Mouse (Mus musculus): ENCODE results near the gene Wdr47. TPM values are rescaled to one million over a fixed set of nuclear protein-coding genes. Genes with fewer than 3 reads are reported as not detected.
"Not testable (repeated sequence)": the region's sequence is repeated elsewhere in the genome, so short reads cannot be mapped to it uniquely, and the experiment has no call there.

The Wdr47 gene
- polyA plus RNA-seq, 1 experiment from 2014 or later, result 123 TPM

- WGBS, result 4% methylated on average over 15 of the region's 15 CpGs
- DNase-seq, result peak; percentile 72
- Histone ChIP-seq H3K4me3 (replicated peaks; ENCODE audit: low read depth, low read length) (no peak overlapping the region), H3K36me3 (ENCODE audit: control insufficient read depth, insufficient read depth, low read length) (no peaks in the 10 kb centered on the region), H3K27ac (replicated peaks; ENCODE audit: low read depth, low read length) (peak overlapping the region; percentile 58), H3K9ac (replicated peaks; ENCODE audit: low read length) (no peak overlapping the region), H3K27me3 (ENCODE audit: control insufficient read depth, insufficient read depth, low read length) (no peaks in the 10 kb centered on the region), H3K9me3 (ENCODE audit: control insufficient read depth, low read length) (no peaks in the 10 kb centered on the region), H3K4me1 (ENCODE audit: control insufficient read depth, insufficient read depth, low read length) (peaks cover 13% of the 10 kb centered on the region), H3K4me2 (ENCODE audit: low read length) (no peak overlapping the region)
- ATAC-seq (ENCODE audit: low FRiP score, low TSS enrichment), result peak; percentile 51; the same call in 1 of the 2 replicates
Measured at GRCm38 (mm10) chr3:108567990-108568877, 22.8 kb upstream of the Wdr47 start.

GRCm38 (mm10) chr3:108569636-108570035 lies 21.4 kb upstream of the Wdr47 start:
- not testable (repeated sequence) for ATAC-seq (ENCODE audit: low FRiP score, low TSS enrichment); H3K9ac ChIP-seq (replicated peaks; ENCODE audit: low read length); DNase-seq; H3K36me3 ChIP-seq (ENCODE audit: control insufficient read depth, insufficient read depth, low read length); H3K4me3 ChIP-seq (replicated peaks; ENCODE audit: low read depth, low read length); H3K27me3 ChIP-seq (ENCODE audit: control insufficient read depth, insufficient read depth, low read length); H3K27ac ChIP-seq (replicated peaks; ENCODE audit: low read depth, low read length); H3K9me3 ChIP-seq (ENCODE audit: control insufficient read depth, low read length); H3K4me2 ChIP-seq (ENCODE audit: low read length)
- H3K4me1 ChIP-seq (ENCODE audit: control insufficient read depth, insufficient read depth, low read length), result peaks cover 21% of the 10 kb centered on the region
- 67% methylated on average over 3 of the region's 3 CpGs for WGBS

GRCm38 (mm10) chr3:108570813-108571212 lies 20.3 kb upstream of the Wdr47 start:
- WGBS, result 90% methylated on average over 14 of the region's 14 CpGs
- Histone ChIP-seq H3K4me1 (ENCODE audit: control insufficient read depth, insufficient read depth, low read length) (peaks cover 21% of the 10 kb centered on the region), H3K4me2 (ENCODE audit: low read length) (peak overlapping the region; percentile 72), H3K4me3 (replicated peaks; ENCODE audit: low read depth, low read length) (peak overlapping the region; percentile 74), H3K9me3 (ENCODE audit: control insufficient read depth, low read length) (no peaks in the 10 kb centered on the region), H3K27me3 (ENCODE audit: control insufficient read depth, insufficient read depth, low read length) (no peaks in the 10 kb centered on the region), H3K9ac (replicated peaks; ENCODE audit: low read length) (no peak overlapping the region), H3K27ac (replicated peaks; ENCODE audit: low read depth, low read length) (no peak overlapping the region), H3K36me3 (ENCODE audit: control insufficient read depth, insufficient read depth, low read length) (no peaks in the 10 kb centered on the region)
- ATAC-seq (ENCODE audit: low FRiP score, low TSS enrichment), result no peak
- DNase-seq, result no peak

GRCm38 (mm10) chr3:108571443-108572294 lies 19.4 kb upstream of the Wdr47 start, which contains the start of gene Taf13:
Gene Taf13, plus strand, starts transcription at chr3:108571698.
- Histone ChIP-seq H3K27ac (replicated peaks; ENCODE audit: low read depth, low read length) (peak within 1 kb of the TSS; percentile 80), H3K27me3 (ENCODE audit: control insufficient read depth, insufficient read depth, low read length) (no peaks in the 10 kb centered on the region), H3K4me3 (replicated peaks; ENCODE audit: low read depth, low read length) (peak within 1 kb of the TSS; percentile 74), H3K9me3 (ENCODE audit: control insufficient read depth, low read length) (no peaks in the 10 kb centered on the region), H3K9ac (replicated peaks; ENCODE audit: low read length) (peak within 1 kb of the TSS; percentile 76), H3K36me3 (ENCODE audit: control insufficient read depth, insufficient read depth, low read length) (no peaks in the 10 kb centered on the region), H3K4me2 (ENCODE audit: low read length) (peak within 1 kb of the TSS; percentile 72), H3K4me1 (ENCODE audit: control insufficient read depth, insufficient read depth, low read length) (peaks cover 21% of the 10 kb centered on the region)
- WGBS, result 2% methylated on average over 42 of the region's 42 CpGs
- ATAC-seq (ENCODE audit: low FRiP score, low TSS enrichment) (peak; percentile 97), DNase-seq (peak; percentile 99)

- no peak overlapping the region for H3K27ac ChIP-seq (replicated peaks; ENCODE audit: low read depth, low read length)
- no peaks in the 10 kb centered on the region for H3K36me3 ChIP-seq (ENCODE audit: control insufficient read depth, insufficient read depth, low read length)
- no peak for ATAC-seq (ENCODE audit: low FRiP score, low TSS enrichment)
- no peaks in the 10 kb centered on the region for H3K27me3 ChIP-seq (ENCODE audit: control insufficient read depth, insufficient read depth, low read length)
- no peak for DNase-seq
- H3K4me1 ChIP-seq (ENCODE audit: control insufficient read depth, insufficient read depth, low read length), result peaks cover 21% of the 10 kb centered on the region
- H3K9ac ChIP-seq (replicated peaks; ENCODE audit: low read length), result peak overlapping the region; percentile 76
- H3K4me2 ChIP-seq (ENCODE audit: low read length), result peak overlapping the region; percentile 72
- H3K9me3 ChIP-seq (ENCODE audit: control insufficient read depth, low read length), result no peaks in the 10 kb centered on the region
- 37% methylated on average over 18 of the region's 18 CpGs for WGBS
- peak overlapping the region; percentile 74 for H3K4me3 ChIP-seq (replicated peaks; ENCODE audit: low read depth, low read length)
Measured at GRCm38 (mm10) chr3:108572309-108573010, 18.6 kb upstream of the Wdr47 start.

GRCm38 (mm10) chr3:108574018-108574417 lies 17.1 kb upstream of the Wdr47 start:
- WGBS, result 91% methylated on average over 5 of the region's 5 CpGs
- Histone ChIP-seq H3K9ac (replicated peaks; ENCODE audit: low read length) (no peak overlapping the region), H3K4me1 (ENCODE audit: control insufficient read depth, insufficient read depth, low read length) (peaks cover 21% of the 10 kb centered on the region), H3K4me2 (ENCODE audit: low read length) (peak overlapping the region; percentile 72), H3K27me3 (ENCODE audit: control insufficient read depth, insufficient read depth, low read length) (no peaks in the 10 kb centered on the region), H3K9me3 (ENCODE audit: control insufficient read depth, low read length) (no peaks in the 10 kb centered on the region), H3K4me3 (replicated peaks; ENCODE audit: low read depth, low read length) (no peak overlapping the region), H3K36me3 (ENCODE audit: control insufficient read depth, insufficient read depth, low read length) (peaks cover 4% of the 10 kb centered on the region; the same call in 1 of the 2 replicates), H3K27ac (replicated peaks; ENCODE audit: low read depth, low read length) (no peak overlapping the region)
- no peak for ATAC-seq (ENCODE audit: low FRiP score, low TSS enrichment)
- no peak for DNase-seq

GRCm38 (mm10) chr3:108584580-108584979 lies 6.5 kb upstream of the Wdr47 start:
- no peak overlapping the region for H3K4me2 ChIP-seq (ENCODE audit: low read length)
- no peaks in the 10 kb centered on the region for H3K9me3 ChIP-seq (ENCODE audit: control insufficient read depth, low read length)
- H3K4me1 ChIP-seq (ENCODE audit: control insufficient read depth, insufficient read depth, low read length), result no peaks in the 10 kb centered on the region
- DNase-seq (no peak), ATAC-seq (ENCODE audit: low FRiP score, low TSS enrichment) (no peak)
- no peak overlapping the region for H3K4me3 ChIP-seq (replicated peaks; ENCODE audit: low read depth, low read length)
- no peaks in the 10 kb centered on the region for H3K27me3 ChIP-seq (ENCODE audit: control insufficient read depth, insufficient read depth, low read length)
- 89% methylated on average over 4 of the region's 4 CpGs for WGBS
- no peak overlapping the region for H3K9ac ChIP-seq (replicated peaks; ENCODE audit: low read length)
- no peak overlapping the region for H3K27ac ChIP-seq (replicated peaks; ENCODE audit: low read depth, low read length)
- H3K36me3 ChIP-seq (ENCODE audit: control insufficient read depth, insufficient read depth, low read length), result no peaks in the 10 kb centered on the region

- no peaks in the 10 kb centered on the region for H3K9me3 ChIP-seq (ENCODE audit: control insufficient read depth, low read length)
- no peaks in the 10 kb centered on the region for H3K27me3 ChIP-seq (ENCODE audit: control insufficient read depth, insufficient read depth, low read length)
- no peak overlapping the region for H3K4me2 ChIP-seq (ENCODE audit: low read length)
- peak; percentile 27 for DNase-seq
- H3K27ac ChIP-seq (replicated peaks; ENCODE audit: low read depth, low read length), result no peak overlapping the region
- peaks cover 6% of the 10 kb centered on the region for H3K4me1 ChIP-seq (ENCODE audit: control insufficient read depth, insufficient read depth, low read length)
- no peaks in the 10 kb centered on the region for H3K36me3 ChIP-seq (ENCODE audit: control insufficient read depth, insufficient read depth, low read length)
- H3K9ac ChIP-seq (replicated peaks; ENCODE audit: low read length), result no peak overlapping the region
- 30% methylated on average over 2 of the region's 2 CpGs for WGBS
- no peak overlapping the region for H3K4me3 ChIP-seq (replicated peaks; ENCODE audit: low read depth, low read length)
- ATAC-seq (ENCODE audit: low FRiP score, low TSS enrichment), result no peak
Measured at GRCm38 (mm10) chr3:108588446-108588845, 2.6 kb upstream of the Wdr47 start.

Data from midbrain, embryonic 14.5 days (tissue).